Mouse (Mus musculus) midbrain, embryonic 16.5 days (tissue): ENCODE measurements around the gene Stub1. TPM values are rescaled to one million over a fixed set of nuclear protein-coding genes. Genes with fewer than 3 reads are reported as not detected.

Experiments used
- ATAC-seq: fragments of 200-750 bp; cut with Nextera tagmentation; 2 replicates; pipeline ENCODE4 v1.8.0; 2017; ENCODE audit warnings: moderate TSS enrichment
- H3K27ac ChIP-seq: fragments of 300-500 bp; sonication (generic); 2 replicates; pipeline ENCODE4 v1.5.1; 2014; ENCODE audit warnings: mild to moderate bottlenecking, low read length, mixed read lengths
- H3K27me3 ChIP-seq: fragments of 300-500 bp; sonication (generic); 2 replicates; pipeline ENCODE4 v1.6.1; 2014; ENCODE audit warnings: low read depth, low read length, mixed read lengths; ENCODE audit not compliant: control insufficient read depth, insufficient read depth
- H3K36me3 ChIP-seq: fragments of 300-500 bp; sonication (generic); 2 replicates; pipeline ENCODE4 v1.6.1; 2014; ENCODE audit warnings: mild to moderate bottlenecking, low read length, moderate library complexity, mixed read lengths; ENCODE audit not compliant: control insufficient read depth, insufficient read depth
- H3K4me1 ChIP-seq: fragments of 300-500 bp; sonication (generic); 2 replicates; pipeline ENCODE4 v1.6.1; 2014; ENCODE audit warnings: mild to moderate bottlenecking, low read length, mixed read lengths; ENCODE audit not compliant: control insufficient read depth, insufficient read depth
- H3K4me2 ChIP-seq: fragments of 300-500 bp; sonication (generic); 2 replicates; pipeline ENCODE4 v1.6.1; 2014; ENCODE audit warnings: mild to moderate bottlenecking, low read length, mixed read lengths
- H3K4me3 ChIP-seq: fragments of 300-500 bp; sonication (generic); 2 replicates; pipeline ENCODE4 v1.5.1; 2014; ENCODE audit warnings: low read depth, mild to moderate bottlenecking, low read length, moderate library complexity, mixed read lengths
- H3K9ac ChIP-seq: fragments of 300-500 bp; sonication (generic); 2 replicates; pipeline ENCODE4 v1.6.1; 2014; ENCODE audit warnings: low read depth, low read length, mixed read lengths
- H3K9me3 ChIP-seq: fragments of 300-500 bp; sonication (generic); replicated peaks from 2 replicates; pipeline ENCODE4 v1.6.1; 2014; ENCODE audit warnings: mild to moderate bottlenecking, low read length, mixed read lengths; ENCODE audit not compliant: control insufficient read depth, poor library complexity, severe bottlenecking
- WGBS: fragments of 180-500 bp; shearing (Covaris S2); extraction: QIAGEN DNeasy Blood & Tissue Kit; methylation state at CpG from one replicate; pipeline ENCODE4 v1.1.7; 2014; 5-methylcytosine and 5-hydroxymethylcytosine counted together
- polyA plus RNA-seq: library from polyadenylated mRNA; unstranded; fragments of >200 nt; fragmentation: Nextera tagmentation; extraction: Ambion mirVana; gene quantifications from 2 replicates; pipeline ENCODE4 v1.2.1, GENCODE M21; 2015

The Stub1 gene
- polyA plus RNA-seq, 1 experiment from 2014 or later = 382 TPM

GRCm38 (mm10) chr17:25841117-25841880, 8.1 kb upstream of the Stub1 start, which contains the start of gene Gm20683:
Gene Gm20683, minus strand, starts transcription at chr17:25841763.
- Histone ChIP-seq H3K27ac (no peak within 1 kb of the TSS), H3K9me3 (no peaks in the 10 kb centered on the region), H3K4me3 (no peak within 1 kb of the TSS), H3K27me3 (no peaks in the 10 kb centered on the region), H3K4me2 (no peak within 1 kb of the TSS), H3K36me3 (peaks cover 32% of the 10 kb centered on the region), H3K9ac (no peak within 1 kb of the TSS), H3K4me1 (peaks cover 29% of the 10 kb centered on the region)
- ATAC-seq = no peak
- WGBS = 94% methylated on average over 22 of the region's 22 CpGs

GRCm38 (mm10) chr17:25840519-25840918, 7.3 kb upstream of the Stub1 start:
- Histone ChIP-seq H3K9me3 (no peaks in the 10 kb centered on the region), H3K9ac (no peak overlapping the region), H3K4me1 (peaks cover 37% of the 10 kb centered on the region), H3K36me3 (peaks cover 32% of the 10 kb centered on the region), H3K27me3 (no peaks in the 10 kb centered on the region), H3K4me3 (no peak overlapping the region), H3K27ac (no peak overlapping the region), H3K4me2 (no peak overlapping the region)
- no peak for ATAC-seq
- 98% methylated on average over 6 of the region's 6 CpGs for WGBS

GRCm38 (mm10) chr17:25839455-25840235, 6.4 kb upstream of the Stub1 start:
- no peak for ATAC-seq
- Histone ChIP-seq H3K36me3 (peaks cover 32% of the 10 kb centered on the region), H3K27ac (no peak overlapping the region), H3K4me2 (no peak overlapping the region), H3K27me3 (no peaks in the 10 kb centered on the region), H3K4me1 (peaks cover 43% of the 10 kb centered on the region), H3K9ac (no peak overlapping the region), H3K4me3 (no peak overlapping the region), H3K9me3 (no peaks in the 10 kb centered on the region)
- 88% methylated on average over 14 of the region's 14 CpGs for WGBS

- Histone ChIP-seq H3K27ac (no peak overlapping the region), H3K4me1 (peaks cover 49% of the 10 kb centered on the region), H3K9me3 (no peaks in the 10 kb centered on the region), H3K9ac (no peak overlapping the region), H3K4me3 (no peak overlapping the region), H3K36me3 (peaks cover 32% of the 10 kb centered on the region), H3K4me2 (no peak overlapping the region), H3K27me3 (no peaks in the 10 kb centered on the region)
- no peak for ATAC-seq
- 93% methylated on average over 4 of the region's 4 CpGs for WGBS
These were observed 5.7 kb upstream of the Stub1 start for GRCm38 (mm10) chr17:25838904-25839303.

- ATAC-seq = no peak
- H3K4me1 ChIP-seq = peaks cover 43% of the 10 kb centered on the region
These were observed 4.3 kb upstream of the Stub1 start for GRCm38 (mm10) chr17:25837533-25837932.

GRCm38 (mm10) chr17:25837076-25837410, 3.8 kb upstream of the Stub1 start, which contains the start of gene Rhbdl1:
Gene Rhbdl1, minus strand, starts transcription at chr17:25837295.
- peak within 1 kb of the TSS; percentile 81 for H3K9ac ChIP-seq
- H3K4me1 ChIP-seq = peaks cover 46% of the 10 kb centered on the region
- no peaks in the 10 kb centered on the region for H3K27me3 ChIP-seq
- no peaks in the 10 kb centered on the region for H3K9me3 ChIP-seq
- peak; percentile 37 for ATAC-seq
- H3K27ac ChIP-seq = peak within 1 kb of the TSS; percentile 86
- peaks cover 30% of the 10 kb centered on the region for H3K36me3 ChIP-seq
- H3K4me3 ChIP-seq = peak within 1 kb of the TSS; percentile 56
- H3K4me2 ChIP-seq = peak within 1 kb of the TSS; percentile 71
- WGBS = under 1% methylated on average over 29 of the region's 29 CpGs

More at GRCm38 (mm10) chr17:25837533-25837932, 4.3 kb upstream of the Stub1 start:
- Histone ChIP-seq H3K36me3 (peaks cover 32% of the 10 kb centered on the region), H3K9me3 (no peaks in the 10 kb centered on the region), H3K27me3 (no peaks in the 10 kb centered on the region), H3K27ac (peak overlapping the region; percentile 86), H3K9ac (peak overlapping the region; percentile 81; the same call in 1 of the 2 replicates), H3K4me2 (peak overlapping the region; percentile 71), H3K4me3 (no peak overlapping the region; the same call in 1 of the 2 replicates)
- WGBS = 16% methylated on average over 3 of the region's 3 CpGs

- 23% methylated on average over 22 of the region's 23 CpGs for WGBS
- H3K4me2 ChIP-seq = peak overlapping the region; percentile 71
- H3K4me1 ChIP-seq = peaks cover 51% of the 10 kb centered on the region
- H3K9me3 ChIP-seq = no peaks in the 10 kb centered on the region
- H3K27me3 ChIP-seq = no peaks in the 10 kb centered on the region
- peaks cover 30% of the 10 kb centered on the region for H3K36me3 ChIP-seq
- peak overlapping the region; percentile 81 for H3K9ac ChIP-seq
- ATAC-seq = no peak
- peak overlapping the region; percentile 56 for H3K4me3 ChIP-seq
- H3K27ac ChIP-seq = peak overlapping the region; percentile 86
These were observed 3.3 kb upstream of the Stub1 start for GRCm38 (mm10) chr17:25836397-25837075.

- no peak overlapping the region for H3K27ac ChIP-seq
- H3K36me3 ChIP-seq = peaks cover 30% of the 10 kb centered on the region
- peaks cover 58% of the 10 kb centered on the region for H3K4me1 ChIP-seq
- no peak for ATAC-seq
- H3K4me2 ChIP-seq = peak overlapping the region; percentile 71
- peak overlapping the region; percentile 81; the same call in 1 of the 2 replicates for H3K9ac ChIP-seq
- no peak overlapping the region for H3K4me3 ChIP-seq
- no peaks in the 10 kb centered on the region for H3K9me3 ChIP-seq
- 93% methylated on average over 16 of the region's 16 CpGs for WGBS
- no peaks in the 10 kb centered on the region for H3K27me3 ChIP-seq
These were observed 2.6 kb upstream of the Stub1 start for GRCm38 (mm10) chr17:25835816-25836215.
